Mouse (Mus musculus) A20 (cell line): ENCODE data around the gene Cercam.
A peak's percentile ranks its signal among the peaks of the same experiment; 100 is the strongest.

Source experiments
- DNase-seq: peaks from one replicate; pipeline ENCODE4 v3.0.0-alpha.2; 2011; ENCODE audit warnings: low read depth, low spot score

Gene Cercam

DNA sequence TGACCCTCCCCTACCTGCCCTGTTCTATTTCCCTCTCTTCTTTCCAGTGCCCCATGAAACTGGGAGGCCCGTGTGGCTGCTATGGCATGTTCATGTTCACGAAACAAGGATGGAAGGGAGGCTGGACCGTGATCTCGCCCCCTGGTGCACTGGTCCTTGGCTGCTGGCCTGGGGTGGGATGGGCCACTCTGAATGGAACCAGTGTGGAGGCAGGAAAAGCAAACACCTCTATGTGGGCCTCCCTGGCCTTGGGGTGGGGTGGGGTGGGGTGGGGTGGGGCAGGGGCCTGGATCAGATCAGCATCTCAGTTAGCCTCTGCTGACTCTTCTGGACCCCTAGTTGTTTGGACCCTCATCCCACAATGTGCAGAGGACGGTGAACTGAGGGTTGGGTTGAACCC is 15.2 kb upstream of the Cercam start:
- no peak for DNase-seq

GRCm38 (mm10) chr2:29855585-29856210 is 13.3 kb upstream of the Cercam start:
- no peak for DNase-seq

DNA sequence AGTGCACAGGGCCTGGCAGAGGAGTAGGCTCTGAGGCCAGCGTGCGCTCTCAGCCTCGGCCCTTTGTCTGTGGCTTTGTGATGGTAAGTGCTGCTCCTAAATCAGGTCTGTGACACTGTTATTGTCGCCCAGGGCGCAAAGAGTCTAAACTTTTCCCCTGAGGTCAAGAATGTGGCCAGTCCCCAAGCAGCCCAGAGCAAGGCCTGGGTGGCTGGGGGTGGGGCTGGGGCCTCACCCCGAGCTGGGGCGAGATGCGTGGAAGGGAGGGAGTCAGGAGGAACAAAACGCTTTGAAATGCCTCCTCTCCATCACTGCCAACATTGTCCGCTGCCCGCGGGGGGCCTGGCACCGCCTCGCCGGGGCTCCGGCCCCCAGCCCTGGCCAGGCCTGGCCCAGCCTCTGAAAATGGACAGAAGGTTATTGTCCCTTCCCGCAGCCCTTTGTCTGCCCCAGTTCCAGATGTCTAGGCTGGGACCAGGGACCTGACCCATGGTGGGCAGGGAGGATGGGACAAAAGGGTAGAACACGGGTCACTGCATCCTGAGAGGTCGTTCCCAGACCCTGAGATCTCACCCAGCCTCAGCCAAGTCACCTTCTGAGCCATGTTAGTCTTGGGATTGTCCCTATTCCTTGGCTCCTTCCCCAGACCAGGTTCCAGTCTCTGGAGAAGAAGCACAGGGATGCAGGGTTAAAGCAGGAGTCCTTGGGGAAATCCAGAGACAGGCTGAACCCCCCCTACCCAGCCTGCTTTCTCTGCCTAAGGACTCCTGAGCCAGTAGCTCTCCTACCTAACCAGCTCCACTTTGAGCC is 12.3 kb upstream of the Cercam start:
- DNase-seq: no peak

DNA sequence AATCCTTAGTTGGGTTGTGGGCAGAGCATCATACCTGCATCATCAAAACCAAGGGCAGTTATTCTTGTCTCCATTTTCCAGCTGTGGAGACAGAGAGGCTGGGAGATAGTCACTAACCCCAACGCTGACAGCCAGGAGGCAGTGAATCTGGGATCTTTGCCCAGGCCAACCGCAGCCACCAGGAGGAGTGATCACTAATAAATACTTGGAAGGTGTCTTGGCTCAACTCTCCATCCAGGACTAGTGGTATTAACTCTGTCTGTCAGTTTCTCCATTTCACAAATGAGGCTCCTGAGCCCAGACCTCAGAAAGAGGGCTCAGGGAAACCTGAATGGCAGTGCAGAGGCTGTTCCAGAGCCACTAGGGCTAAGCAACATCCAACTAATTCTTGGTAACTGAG is 11.6 kb upstream of the Cercam start:
- DNase-seq: no peak

DNA sequence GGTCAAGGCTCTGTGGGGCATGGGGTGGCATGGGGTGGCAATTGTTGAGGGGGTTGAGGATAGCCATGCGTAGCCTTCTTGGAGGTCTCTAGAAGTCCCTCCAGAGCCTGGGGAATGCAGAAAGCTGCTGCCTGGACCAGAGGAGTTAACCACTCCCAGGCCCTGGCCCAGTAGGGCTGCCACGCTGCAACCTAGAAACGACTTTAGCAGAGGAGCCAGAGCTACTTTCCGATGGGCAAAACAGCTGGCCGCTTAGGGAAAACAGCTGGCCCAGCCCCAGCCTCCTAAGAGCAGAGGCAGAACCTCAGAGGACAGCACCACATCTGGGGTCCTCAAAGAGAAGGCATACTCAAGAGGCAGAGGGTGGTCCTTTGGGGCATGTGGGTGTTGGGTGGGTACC is 11.0 kb upstream of the Cercam start:
- DNase-seq: no peak

DNA sequence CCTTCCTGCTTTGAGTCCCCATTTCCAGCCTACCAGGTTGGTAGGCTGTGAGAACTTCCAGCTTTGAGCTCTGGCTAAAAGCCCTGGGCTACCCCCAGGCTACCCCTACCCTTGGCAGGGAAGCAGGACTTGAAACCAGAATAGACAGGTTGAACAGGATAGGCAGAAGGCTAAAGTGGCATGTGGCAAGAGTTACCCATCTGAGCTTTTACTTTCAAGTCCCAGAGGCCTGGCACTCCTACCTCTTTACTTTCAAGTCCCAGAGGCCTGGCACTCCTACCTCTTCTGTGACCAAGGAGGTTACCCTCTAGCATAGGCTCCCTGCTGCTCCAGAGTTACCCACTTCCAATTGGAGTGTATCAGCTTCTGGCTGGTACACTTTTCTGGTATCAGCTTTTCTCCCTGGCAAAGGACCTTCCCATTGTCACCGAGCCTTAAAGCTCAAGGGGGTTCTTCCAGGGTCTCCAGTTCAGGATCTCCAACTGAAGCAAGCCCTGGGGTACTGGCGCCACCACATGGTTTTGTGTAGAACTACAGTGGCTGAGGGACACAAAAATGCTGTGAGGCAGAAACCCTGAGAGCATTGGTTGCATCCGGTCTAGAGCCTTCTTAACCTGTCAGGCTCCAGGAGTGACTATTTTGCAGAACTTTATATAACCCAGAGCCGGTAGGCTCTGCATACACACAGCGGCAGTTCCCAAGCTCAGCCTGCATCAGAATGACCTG is 10.1 kb upstream of the Cercam start:
- DNase-seq: peak; percentile 59

DNA sequence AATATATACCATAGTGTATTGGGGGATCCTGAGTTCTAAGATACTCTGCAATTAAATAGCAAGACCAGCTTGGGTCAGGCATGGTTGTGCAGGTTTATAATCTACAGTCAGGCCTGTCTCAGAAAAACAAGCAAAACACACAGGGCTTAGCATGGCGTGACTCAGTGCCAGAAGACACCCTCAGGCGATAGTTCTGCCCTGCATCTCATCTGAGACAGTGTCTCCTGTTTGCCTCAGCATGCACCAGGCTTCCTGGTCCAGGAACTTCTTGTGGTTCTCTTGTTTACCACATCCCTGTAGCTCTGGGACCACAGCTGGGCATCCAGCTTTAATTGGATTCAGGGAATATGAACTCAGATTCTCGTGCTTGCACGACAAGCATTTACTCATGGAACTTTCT is 3.8 kb upstream of the Cercam start:
- no peak for DNase-seq

- DNase-seq: no peak
These were observed 885 bp downstream of the Cercam start for GRCm38 (mm10) chr2:29869646-29870451.

- no peak for DNase-seq
These were observed 3.8 kb downstream of the Cercam start for GRCm38 (mm10) chr2:29872581-29873295.

- DNase-seq: no peak
These were observed 4.8 kb downstream of the Cercam start for GRCm38 (mm10) chr2:29873801-29874200.

- no peak for DNase-seq
These were observed 9.1 kb downstream of the Cercam start for GRCm38 (mm10) chr2:29878061-29878460.

DNA sequence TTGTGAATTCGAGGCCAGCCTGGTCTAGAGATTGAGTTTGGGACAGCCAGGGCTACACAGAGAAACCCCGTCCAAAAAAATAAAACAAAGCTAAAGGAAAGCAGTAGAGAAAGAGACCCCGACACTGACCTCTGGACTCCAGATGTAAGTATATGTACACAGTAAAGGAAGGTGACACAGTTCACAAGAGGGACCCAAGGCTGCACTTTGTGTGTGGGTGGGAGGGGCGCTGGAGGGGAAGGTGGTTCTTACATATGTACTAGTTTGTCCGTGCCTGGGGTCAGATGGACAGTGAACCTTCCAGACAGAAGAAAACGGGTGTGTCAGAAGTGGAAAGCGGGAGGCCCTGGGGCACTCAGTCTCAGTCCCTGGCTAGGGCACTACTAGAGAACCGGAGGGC is 10.2 kb downstream of the Cercam start:
- no peak for DNase-seq

GRCm38 (mm10) chr2:29879964-29880830 is 11.2 kb downstream of the Cercam start:
- DNase-seq: no peak

DNA sequence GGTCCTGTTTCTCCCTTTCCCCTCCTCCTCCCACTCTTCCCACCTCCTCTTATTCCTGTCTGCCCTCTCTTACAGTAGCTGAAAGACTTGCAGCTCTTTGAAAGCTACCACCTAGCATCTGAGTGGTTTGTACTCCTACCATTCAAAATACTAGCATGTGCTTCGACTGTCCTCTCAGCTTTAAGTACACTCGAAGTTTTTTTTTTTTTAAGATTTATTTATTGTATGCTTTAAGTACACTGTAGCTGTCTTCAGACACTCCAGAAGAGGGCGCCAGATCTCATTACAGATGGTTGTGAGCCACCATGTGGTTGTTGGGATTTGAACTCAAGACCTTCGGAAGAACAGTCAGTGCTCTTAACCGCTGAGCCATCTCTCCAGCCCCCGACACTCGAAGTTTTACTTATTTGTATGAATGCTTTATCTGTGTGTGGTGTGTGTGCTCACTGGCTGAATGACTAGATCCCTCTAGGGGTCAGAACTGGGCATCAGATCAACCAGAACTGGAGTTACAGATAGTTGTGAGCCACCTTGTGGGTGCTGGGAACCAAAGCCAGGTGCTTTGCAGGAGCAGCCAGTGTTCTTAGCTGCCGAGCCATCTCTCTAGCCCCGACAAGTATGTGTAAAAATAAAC is 17.8 kb downstream of the Cercam start:
- peak; percentile 28 for DNase-seq

DNA sequence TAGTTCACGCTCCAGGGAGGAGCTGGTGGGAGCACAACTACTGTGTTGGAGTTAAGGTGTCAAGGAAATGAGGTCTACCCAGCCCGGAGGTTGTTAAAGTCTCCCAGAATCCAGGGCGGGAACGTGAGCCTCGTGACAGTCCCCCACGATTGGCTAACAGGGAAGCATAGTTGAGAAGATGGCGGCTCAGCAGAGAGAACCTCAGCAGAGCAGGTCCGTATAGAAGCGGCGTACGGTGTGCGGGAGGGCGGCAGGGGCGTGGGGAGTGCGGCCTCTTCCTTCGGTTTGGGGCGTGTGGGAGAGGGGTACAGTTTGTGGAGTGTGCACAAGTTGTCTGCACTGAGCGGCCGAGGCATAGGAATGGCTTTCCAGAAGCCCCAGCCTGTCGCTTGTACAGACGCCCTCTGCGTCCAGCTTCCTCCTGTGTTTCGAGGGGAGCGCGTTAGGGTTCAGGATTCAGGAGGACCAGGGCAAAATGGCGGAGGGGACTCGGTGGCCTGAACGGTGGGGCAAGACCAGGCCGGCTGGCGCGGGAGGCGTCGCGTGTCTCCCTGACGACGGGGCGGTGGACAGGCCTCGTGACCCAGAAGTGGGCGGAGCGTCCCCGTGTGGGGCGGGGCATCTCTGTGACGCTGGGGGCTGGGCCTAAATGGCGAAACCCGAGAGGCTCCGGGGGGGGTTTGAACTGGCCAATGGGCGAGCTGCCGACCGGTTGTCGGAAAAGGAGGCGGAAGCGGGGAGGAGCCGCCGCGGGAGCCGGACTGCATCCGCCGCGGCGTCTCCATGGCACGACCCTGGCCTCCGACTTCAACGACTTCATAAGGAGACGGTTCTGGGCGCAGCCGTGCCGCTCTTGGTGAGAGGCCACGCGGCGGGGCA is 20.3 kb downstream of the Cercam start, which contains the start of gene Odf2:
TSS of gene Odf2 (plus strand) at position 156 of the 879 bp plus-strand sequence.
- DNase-seq: peak; percentile 98

GRCm38 (mm10) chr2:29889991-29890833 is 21.2 kb downstream of the Cercam start:
- peak; percentile 91 for DNase-seq

GRCm38 (mm10) chr2:29891773-29892172 is 22.8 kb downstream of the Cercam start:
- DNase-seq: no peak

DNA sequence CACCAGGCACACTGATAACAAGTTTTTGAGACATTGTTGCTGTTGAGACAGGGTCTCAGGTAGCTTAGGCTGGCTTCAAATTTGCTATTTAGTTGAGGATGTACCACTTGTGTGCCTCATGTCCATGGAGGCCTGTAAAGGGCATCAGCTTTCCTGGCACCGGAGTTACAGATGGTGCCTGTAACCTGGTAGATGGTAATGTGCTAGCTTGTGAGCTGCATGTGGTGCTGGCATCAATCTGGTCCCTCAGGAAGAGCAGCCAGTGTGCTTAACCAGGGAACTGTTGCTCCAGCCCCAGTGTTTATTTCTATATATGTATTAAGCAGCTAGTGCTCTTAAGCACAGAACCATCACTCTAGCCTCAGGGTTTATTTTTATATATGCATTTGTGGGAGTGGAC is 27.1 kb downstream of the Cercam start:
- no peak for DNase-seq
